Mouse (Mus musculus) heart, postnatal 4 days (tissue): ENCODE data around the gene Fam120a. TPM values are rescaled to one million over a fixed set of nuclear protein-coding genes. Genes with fewer than 3 reads are reported as not detected.

Source experiments
- DNase-seq: peaks from one replicate; pipeline ENCODE4 v3.0.0; 2021
- total RNA-seq, 2 experiments: library from RNA; stranded (reverse); gene quantifications; 2 replicates each; pipeline ENCODE4 v1.2.3; 2021

Fam120a gene
- total RNA-seq, 2 experiments from 2014 or later: 112 to 118 TPM

- DNase-seq: peak; percentile 77
Measured at GRCm38 (mm10) chr13:48965559-48966525, 2.0 kb downstream of the Fam120a start.

GRCm38 (mm10) chr13:48964850-48965249 lies 3.0 kb downstream of the Fam120a start:
- DNase-seq: no peak

GRCm38 (mm10) chr13:48963111-48963510 lies 4.7 kb downstream of the Fam120a start:
- DNase-seq: no peak

- no peak for DNase-seq
Measured at GRCm38 (mm10) chr13:48962519-48962918, 5.3 kb downstream of the Fam120a start.

- no peak for DNase-seq
Measured at GRCm38 (mm10) chr13:48958608-48959007, 9.2 kb downstream of the Fam120a start.

GRCm38 (mm10) chr13:48954825-48955224 lies 13.0 kb downstream of the Fam120a start:
- DNase-seq: no peak

- no peak for DNase-seq
Measured at GRCm38 (mm10) chr13:48950600-48951241, 17.1 kb downstream of the Fam120a start.

GRCm38 (mm10) chr13:48948951-48949350 lies 18.9 kb downstream of the Fam120a start:
- DNase-seq: no peak

GRCm38 (mm10) chr13:48944571-48944970 lies 23.2 kb downstream of the Fam120a start:
- DNase-seq: no peak

GRCm38 (mm10) chr13:48942471-48942870 lies 25.3 kb downstream of the Fam120a start:
- no peak for DNase-seq

GRCm38 (mm10) chr13:48941773-48942172 lies 26.0 kb downstream of the Fam120a start:
- no peak for DNase-seq

GRCm38 (mm10) chr13:48934597-48934996 lies 33.2 kb downstream of the Fam120a start:
- no peak for DNase-seq

- no peak for DNase-seq
Measured at GRCm38 (mm10) chr13:48932692-48933091, 35.1 kb downstream of the Fam120a start.

- DNase-seq: no peak
Measured at GRCm38 (mm10) chr13:48931687-48932086, 36.1 kb downstream of the Fam120a start.

- DNase-seq: no peak
Measured at GRCm38 (mm10) chr13:48931232-48931631, 36.6 kb downstream of the Fam120a start.

GRCm38 (mm10) chr13:48929535-48930110 lies 38.2 kb downstream of the Fam120a start:
- no peak for DNase-seq

GRCm38 (mm10) chr13:48927609-48928008 lies 40.2 kb downstream of the Fam120a start:
- DNase-seq: no peak

GRCm38 (mm10) chr13:48922712-48923111 lies 45.1 kb downstream of the Fam120a start:
- DNase-seq: no peak

- DNase-seq: no peak
Measured at GRCm38 (mm10) chr13:48921256-48921655, 46.6 kb downstream of the Fam120a start.

GRCm38 (mm10) chr13:48919756-48920415 lies 47.9 kb downstream of the Fam120a start:
- DNase-seq: no peak

- no peak for DNase-seq
Measured at GRCm38 (mm10) chr13:48917113-48917599, 50.7 kb downstream of the Fam120a start.

GRCm38 (mm10) chr13:48913680-48914079 lies 54.1 kb downstream of the Fam120a start:
- DNase-seq: peak; percentile 35
